Mouse (Mus musculus): Measurements from ENCODE around the gene Cd200r4. TPM values are rescaled to one million over a fixed set of nuclear protein-coding genes. Genes with fewer than 3 reads are reported as not detected.

Cd200r4 gene
- polyA plus RNA-seq, 1 experiment from 2014 or later, result not detected

Other genes with a start within 250 kb of the Cd200r4 start
- gene Nepro, start 87.4 kb upstream of the Cd200r4 start, polyA plus RNA-seq (2016; fragmentation: Nextera tagmentation; extraction: Ambion mirVana), result 12.6 and 12.9 TPM in 2 replicates
- 28.0 and 33.5 TPM in 2 replicates for gene Gtpbp8, start 65.4 kb upstream of the Cd200r4 start, polyA plus RNA-seq (2016; fragmentation: Nextera tagmentation; extraction: Ambion mirVana)
- 0.34 and 0.82 TPM in 2 replicates for gene Cd200r1, start 46.0 kb upstream of the Cd200r4 start, polyA plus RNA-seq (2016; fragmentation: Nextera tagmentation; extraction: Ambion mirVana)
- gene Cd200r2, start 55.4 kb downstream of the Cd200r4 start, polyA plus RNA-seq (2016; fragmentation: Nextera tagmentation; extraction: Ambion mirVana), result 0.13 TPM in 1 of 2 replicates, not detected in the other
- 0.17 TPM in 1 of 2 replicates, not detected in the other for gene Cd200r3, start 131.9 kb downstream of the Cd200r4 start, polyA plus RNA-seq (2016; fragmentation: Nextera tagmentation; extraction: Ambion mirVana)

Measured in embryonic facial prominence, embryonic 12.5 days (tissue).